Mouse (Mus musculus) monocyte, adult 2 months (primary cell): ENCODE data around the gene Pced1b.

Source experiments
- DNase-seq, 2 experiments: peaks; one replicate each; pipeline ENCODE4 v3.0.0; 2022; ENCODE audit warnings: low spot score in 2 of 2, low read depth in 1 of 2

Pced1b gene

DNA sequence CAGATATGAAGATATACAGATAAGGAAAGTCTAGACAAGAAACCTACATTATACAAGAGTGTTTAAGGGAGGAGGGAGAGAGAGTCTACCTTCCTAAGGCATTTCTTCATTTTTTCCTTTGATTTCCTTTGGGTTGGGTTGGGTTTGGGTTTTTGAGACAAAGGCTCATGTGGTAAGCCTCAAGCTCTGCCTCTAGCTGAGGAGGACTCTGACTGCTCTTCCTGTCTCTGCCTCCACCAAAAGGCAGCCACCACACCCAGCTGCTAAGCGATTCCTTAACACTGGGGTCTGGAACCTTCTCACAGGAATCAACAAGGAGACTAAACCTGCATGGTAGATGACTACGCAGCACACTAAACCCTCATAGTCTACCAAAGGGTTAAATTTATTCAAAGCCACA, 143.9 kb downstream of the Pced1b start:
- no peak for DNase-seq

- DNase-seq: no peak
Observed at GRCm38 (mm10) chr15:97391436-97391835, 144.5 kb downstream of the Pced1b start.

GRCm38 (mm10) chr15:97394561-97394960, 147.7 kb downstream of the Pced1b start:
- no peak for DNase-seq

GRCm38 (mm10) chr15:97396586-97397299, 149.8 kb downstream of the Pced1b start:
- DNase-seq: no peak

GRCm38 (mm10) chr15:97397793-97398192, 150.9 kb downstream of the Pced1b start:
- DNase-seq: no peak

DNA sequence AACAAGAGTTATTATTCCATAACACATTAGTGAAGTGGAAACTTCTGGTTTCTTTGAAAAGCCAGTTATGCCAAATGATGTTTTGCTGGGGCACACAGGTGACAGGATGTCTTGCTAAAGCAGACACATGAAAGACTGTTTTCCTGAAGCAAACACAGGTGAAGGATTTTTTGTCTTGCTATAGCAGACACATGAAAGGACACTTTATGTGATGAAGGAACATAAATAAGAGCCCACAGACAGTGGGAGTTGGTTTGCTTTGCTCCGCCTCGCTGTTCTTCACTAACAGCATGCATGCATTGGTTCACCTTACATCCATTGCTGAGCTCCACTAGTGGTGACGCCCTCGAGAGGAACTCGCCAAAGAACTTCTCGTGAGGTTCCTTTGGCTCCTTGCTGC, 154.0 kb downstream of the Pced1b start:
- DNase-seq: no peak

- no peak for DNase-seq
Observed at GRCm38 (mm10) chr15:97404483-97404882, 157.6 kb downstream of the Pced1b start.

DNA sequence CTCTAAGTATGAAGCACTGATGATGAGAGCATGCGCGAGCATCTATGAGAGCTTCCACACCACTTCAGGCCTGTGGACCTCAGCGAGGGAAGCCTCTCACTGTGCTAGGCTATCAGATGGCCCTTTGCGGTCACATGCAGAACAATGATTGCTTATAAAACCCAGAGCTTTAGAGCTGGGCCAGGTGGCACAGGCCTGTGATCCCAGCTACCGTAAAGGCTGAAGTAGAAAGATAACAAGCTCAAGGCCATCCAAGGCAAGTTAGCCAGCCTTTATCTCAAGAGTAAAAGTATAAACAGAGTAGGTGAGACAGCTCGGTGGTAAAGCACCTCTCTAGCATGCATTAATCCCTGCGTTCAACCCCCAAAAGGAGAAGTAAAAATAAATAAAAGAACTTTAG, 158.1 kb downstream of the Pced1b start:
- DNase-seq: no peak

GRCm38 (mm10) chr15:97406105-97406504, 159.2 kb downstream of the Pced1b start:
- no peak for DNase-seq

GRCm38 (mm10) chr15:97407496-97408454, 160.9 kb downstream of the Pced1b start:
- DNase-seq: no peak

- DNase-seq: no peak
Observed at GRCm38 (mm10) chr15:97411136-97411535, 164.2 kb downstream of the Pced1b start.

- DNase-seq: no peak
Observed at GRCm38 (mm10) chr15:97411671-97412070, 164.8 kb downstream of the Pced1b start.

DNA sequence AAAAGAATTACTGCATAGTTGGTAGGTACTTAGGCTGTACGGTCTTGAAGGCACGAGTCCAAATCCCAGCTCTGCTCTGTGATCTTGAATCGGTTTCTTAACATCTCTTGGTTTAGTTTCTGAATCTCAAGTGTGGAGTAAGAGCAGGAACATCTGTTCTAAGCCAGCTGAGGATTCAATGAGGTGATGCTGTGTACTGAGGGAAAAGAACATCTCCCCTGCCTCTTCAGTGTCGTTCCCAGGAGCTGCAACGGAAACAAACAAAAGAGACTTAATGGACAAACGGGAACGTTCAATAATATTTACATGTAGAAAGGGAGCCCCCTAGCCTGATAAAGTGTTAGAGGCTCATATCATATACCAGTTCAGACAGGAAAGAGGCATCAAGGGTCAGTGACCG, 165.4 kb downstream of the Pced1b start:
- no peak for DNase-seq

- DNase-seq: no peak
Observed at GRCm38 (mm10) chr15:97412861-97413260, 166.0 kb downstream of the Pced1b start.

GRCm38 (mm10) chr15:97414718-97415413, 168.0 kb downstream of the Pced1b start:
- no peak for DNase-seq

- DNase-seq: no peak
Observed at GRCm38 (mm10) chr15:97415426-97415946, 168.6 kb downstream of the Pced1b start.

GRCm38 (mm10) chr15:97420292-97420691, 173.4 kb downstream of the Pced1b start:
- DNase-seq: no peak

- no peak for DNase-seq
Observed at GRCm38 (mm10) chr15:97421533-97421932, 174.6 kb downstream of the Pced1b start.

GRCm38 (mm10) chr15:97422212-97422944, 175.5 kb downstream of the Pced1b start:
- no peak for DNase-seq

DNA sequence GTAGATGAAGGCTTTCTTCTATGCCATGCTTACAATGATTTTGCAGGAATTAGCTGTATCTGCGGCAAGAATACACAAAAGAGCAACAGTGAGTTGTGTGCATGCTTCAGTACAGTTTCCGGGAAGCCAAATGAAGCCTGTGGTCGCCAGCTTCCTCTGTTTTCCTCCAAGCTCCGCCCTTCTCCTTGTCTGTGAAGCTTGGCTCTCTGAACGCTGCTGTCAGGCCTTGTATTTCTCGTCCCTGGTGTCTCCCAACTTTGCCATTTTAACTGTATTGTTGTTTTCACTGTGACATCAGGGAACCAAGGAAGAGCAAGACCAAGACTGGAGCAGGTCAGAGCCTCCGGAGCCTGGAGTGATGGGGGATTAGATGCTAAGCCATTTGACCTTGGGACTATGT, 177.5 kb downstream of the Pced1b start:
- DNase-seq: no peak

DNA sequence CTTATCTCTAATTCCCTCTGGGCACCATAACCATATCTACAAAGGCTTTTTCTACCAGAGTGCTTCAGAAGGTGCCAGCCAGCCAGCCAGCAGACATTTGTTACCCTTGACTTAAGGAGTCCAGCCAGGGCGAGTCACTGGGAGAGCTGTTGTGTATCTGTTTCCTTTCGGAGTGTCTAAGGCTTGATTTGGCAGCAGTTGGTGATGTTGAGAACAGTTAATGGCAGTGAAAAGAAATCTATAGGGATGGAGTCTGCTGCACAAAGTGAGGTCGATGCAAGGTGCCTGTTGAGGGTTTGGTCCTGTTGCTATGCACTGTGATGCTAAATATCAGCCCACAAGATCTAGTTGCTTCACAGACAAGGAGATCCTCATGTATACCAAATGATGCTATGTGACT, 178.1 kb downstream of the Pced1b start:
- DNase-seq: no peak
